Mouse (Mus musculus) gastrocnemius, postnatal 14 days (tissue): ENCODE measurements around the gene Pdia5. TPM values are rescaled to one million over a fixed set of nuclear protein-coding genes. Genes with fewer than 3 reads are reported as not detected.

Experiments
- DNase-seq: peaks from one replicate; pipeline ENCODE4 v3.0.0; 2021; ENCODE audit warnings: mixed read lengths
- intact Hi-C: fragments of 180-260 bp; cut with DNase I; formaldehyde crosslinking; loops from one replicate; pipeline ENCODE4 v1.15.1; 2025; ENCODE audit warnings: low total_unique reads
- total RNA-seq, 2 experiments: library from RNA; stranded (reverse); gene quantifications; 2 replicates each; pipeline ENCODE4 v1.2.3; 2021

Pdia5 gene
- total RNA-seq, 2 experiments from 2014 or later, result 6.7 TPM

DNA sequence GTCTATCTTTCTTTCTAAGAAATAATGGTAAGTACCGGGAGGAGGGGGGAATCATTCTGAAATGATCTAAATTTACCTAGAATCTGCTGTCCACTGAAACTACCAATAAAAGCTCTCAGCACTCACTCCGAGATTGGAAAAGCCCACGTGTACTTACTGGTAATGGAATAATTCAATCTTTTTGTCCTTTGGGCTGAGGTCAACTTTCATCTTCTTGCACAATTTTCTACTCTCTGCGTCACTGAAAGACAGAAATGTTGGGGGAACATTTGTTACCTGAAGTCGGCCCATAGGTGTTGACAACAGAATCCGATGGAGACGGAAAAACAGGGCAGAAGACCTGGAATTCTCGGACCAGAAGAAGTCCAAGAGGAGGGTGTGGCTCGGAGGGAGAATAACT lies 34.4 kb downstream of the Pdia5 start:
- intact Hi-C loops, result no loop called here
- DNase-seq, result no peak

DNA sequence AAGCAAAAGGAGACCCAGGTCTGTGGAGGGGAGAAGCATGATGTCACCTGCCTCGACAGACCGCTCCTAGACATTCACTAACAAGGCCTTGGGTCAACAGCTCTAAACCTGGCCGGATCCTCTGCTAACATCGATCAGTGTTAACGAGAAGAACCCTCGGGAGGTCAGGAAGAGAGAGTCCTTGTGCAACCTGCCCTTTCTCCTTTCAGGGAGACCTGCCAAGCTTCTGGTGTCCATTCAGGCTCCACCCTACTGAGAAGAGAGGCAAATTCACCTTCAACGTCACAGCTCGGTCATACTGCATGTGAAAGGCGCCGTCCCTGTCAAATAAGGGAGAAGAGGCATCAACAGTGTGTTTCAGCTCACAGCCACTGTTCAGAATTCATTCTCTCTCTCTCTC lies 34.9 kb downstream of the Pdia5 start:
- intact Hi-C loops, result no loop called here
- no peak for DNase-seq

DNA sequence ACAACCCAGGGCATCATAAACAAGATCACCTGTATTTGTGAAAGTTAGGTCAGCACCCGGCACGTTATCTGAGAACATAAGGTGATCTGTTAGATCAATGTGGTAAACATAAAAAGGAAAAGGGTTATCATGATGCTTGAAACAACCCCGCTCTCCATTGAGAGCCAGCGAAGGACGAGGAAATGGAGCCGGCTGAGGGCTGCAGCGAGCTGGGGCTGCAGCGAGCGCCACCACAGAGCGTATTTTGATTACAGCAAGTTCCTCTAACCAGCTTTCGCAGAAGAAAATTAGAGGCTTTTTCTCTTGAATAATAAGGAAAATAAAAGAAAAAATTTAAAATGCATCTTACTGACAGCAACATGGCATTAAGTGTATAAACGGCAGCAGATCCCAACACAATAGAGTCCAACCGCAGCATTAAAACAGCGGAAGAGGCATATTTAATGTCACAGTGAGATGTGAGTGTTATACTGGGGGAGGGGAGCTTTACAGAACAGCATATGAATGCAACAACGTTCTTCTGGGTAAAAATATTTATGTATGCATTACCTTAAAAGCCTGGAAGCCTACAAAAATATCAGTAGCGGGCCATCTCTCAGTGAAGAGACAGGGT lies 40.5 kb downstream of the Pdia5 start:
- DNase-seq, result no peak
- intact Hi-C loops, result no loop called here

DNA sequence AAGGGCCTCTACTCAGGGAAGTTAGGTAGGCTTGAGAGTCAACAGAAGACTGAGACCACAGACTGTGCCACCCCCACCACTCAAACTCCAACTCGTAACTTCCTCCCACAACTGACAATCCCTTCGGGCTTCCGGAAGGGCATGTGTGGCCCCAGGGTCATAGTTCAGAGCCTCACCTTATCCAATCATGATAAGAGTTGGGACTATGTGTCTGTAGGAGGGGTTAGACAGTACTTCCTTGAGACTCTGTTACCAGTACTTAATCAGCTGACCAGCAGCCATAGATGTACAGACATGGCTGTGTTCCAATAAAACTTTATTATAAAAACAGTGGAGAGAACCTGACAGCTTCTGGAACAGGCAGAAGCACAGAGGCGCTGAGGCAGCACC lies 48.7 kb downstream of the Pdia5 start:
- intact Hi-C loops, result no loop called here
- no peak for DNase-seq

DNA sequence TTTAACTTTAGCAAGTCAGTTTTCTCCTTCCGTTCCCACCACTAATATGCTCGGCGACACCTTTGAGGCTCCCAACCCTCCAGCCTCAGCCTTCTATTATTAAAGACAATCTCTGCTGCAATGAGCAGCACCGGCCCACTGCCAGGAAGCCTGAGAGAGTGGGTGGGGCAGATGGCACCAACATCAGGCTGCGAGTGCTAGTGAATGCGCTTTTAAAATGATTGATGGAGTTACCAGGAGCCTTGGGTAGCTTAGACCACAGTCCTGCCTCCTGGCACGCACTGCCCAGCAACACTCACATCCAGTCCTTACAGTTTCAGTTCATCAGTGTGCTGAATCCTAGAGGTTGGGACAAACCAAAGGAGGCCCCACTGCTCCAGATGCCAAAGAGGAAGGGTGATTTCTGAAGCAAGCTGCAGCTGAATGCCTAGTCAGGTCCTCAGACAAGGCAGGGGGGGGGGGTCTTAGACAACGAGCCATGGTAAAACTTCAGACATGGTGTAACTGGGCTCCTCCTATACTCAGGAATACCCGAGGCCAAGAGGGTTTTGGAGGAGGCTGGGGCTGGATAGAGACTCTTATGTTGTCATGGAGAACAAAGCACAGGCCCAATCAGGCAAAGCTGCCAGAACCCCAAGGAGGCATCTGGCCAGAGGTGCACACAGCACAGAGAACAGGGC lies 49.2 kb downstream of the Pdia5 start:
- intact Hi-C loops, result no loop called here
- no peak for DNase-seq

DNA sequence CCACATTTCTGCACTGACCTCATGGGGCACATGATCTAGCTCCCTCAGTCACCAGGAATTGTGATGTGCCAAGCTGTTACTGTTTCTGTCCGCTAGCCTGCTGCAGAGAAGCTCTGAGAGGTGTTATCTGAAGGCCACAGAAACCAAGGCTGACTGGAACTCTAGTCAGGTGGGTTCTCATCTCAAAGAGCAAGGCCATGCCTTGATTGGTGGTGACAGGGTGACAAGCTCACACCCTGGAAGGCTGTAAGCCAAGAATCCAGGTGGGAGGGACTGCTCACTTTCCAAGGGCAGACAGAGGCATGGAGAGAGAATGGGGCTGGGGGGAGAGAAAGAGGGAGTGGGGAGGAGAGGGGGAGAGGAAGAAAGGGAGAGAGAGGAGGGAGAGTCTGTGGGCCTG lies 51.6 kb downstream of the Pdia5 start:
- DNase-seq, result no peak
- intact Hi-C loops, result no loop called here

DNA sequence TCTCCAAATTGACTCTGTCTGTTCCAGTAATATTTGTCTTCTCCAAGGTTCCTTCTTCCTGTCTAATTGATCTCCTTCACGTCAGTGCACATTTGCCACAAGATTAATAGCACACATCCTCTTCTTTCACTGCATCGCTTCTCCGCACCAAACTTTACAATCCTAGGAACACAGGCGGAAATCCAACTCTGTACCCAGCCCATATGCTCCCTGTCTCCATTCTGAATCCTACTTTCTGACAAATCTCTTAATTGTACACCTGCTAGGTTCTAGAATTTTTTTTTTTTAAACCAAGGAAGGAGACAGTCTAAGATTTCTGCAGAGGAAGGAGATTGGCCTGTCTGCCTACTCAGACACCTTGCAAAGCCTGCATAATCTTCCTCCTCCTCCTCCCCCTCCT lies 59.1 kb downstream of the Pdia5 start:
- intact Hi-C loops, result no loop called here
- DNase-seq, result no peak

DNA sequence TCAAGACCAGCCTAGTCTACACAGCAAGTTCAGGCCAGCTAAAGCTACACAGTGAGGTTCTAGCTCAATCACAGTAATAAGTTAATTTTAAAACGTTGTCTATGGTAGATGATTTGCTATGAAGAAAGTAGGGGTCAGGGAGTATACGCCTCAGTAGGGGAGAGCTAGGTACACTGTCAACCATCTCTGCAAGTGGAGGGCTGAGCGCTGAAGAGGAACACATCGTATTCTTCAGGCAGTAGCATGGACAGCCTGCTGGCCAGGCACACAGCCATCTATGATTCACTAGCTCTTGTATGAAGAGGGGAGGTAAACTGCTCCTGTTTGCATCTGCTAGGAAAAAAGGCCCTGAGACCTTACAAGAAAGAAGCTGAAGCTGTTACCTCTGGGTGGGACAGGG lies 65.7 kb downstream of the Pdia5 start:
- intact Hi-C loops, result loop anchor here (10.0 kb wide), 1 partner anchor 200 kb away; no protein-coding TSS in a partner anchor
- DNase-seq, result no peak

DNA sequence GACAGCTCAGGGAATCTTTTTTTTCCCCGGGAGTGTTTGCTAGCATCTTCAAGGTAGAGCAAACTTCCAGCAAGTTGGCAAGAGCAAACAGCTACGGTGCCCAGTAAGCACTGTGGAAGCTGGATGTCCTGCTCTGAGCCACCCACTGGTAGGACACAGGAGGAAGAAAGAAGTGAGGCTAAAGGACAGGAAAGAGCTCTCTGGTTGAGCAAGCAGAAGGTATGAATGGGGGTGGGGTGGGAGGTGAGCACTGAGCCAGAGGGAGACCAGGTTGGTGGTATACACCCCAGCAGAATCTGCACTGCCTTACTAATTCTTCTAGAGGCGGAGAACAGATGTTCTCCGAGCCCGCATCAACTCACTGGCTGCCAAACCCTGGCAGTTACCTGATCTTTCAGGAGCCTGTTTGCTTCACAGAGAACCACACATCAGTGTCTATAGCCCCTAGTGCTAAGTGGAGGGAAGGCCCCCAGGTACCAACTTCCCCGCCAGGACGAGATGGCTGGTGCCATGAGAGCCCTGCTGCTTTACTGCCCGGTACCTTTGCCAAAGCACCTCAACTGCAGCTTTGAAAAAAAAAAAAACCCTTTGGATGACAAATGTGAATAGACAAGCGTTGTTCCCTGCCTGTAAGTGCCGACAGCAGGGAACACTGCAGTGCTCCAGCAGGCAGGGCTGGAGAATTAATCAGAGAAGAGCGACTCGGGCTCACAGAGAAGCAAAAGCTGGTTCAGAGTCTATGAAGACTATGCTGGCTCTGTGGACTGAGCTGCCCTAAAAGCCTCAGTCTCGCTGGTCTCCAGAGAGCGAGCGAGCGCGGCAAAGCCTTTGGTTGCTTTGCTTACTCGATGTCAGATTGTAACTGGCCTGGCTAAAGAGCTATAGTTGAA lies 67.2 kb downstream of the Pdia5 start:
- intact Hi-C loops, result loop anchor here (10.0 kb wide), 1 partner anchor 201 kb away; no protein-coding TSS in a partner anchor

DNA sequence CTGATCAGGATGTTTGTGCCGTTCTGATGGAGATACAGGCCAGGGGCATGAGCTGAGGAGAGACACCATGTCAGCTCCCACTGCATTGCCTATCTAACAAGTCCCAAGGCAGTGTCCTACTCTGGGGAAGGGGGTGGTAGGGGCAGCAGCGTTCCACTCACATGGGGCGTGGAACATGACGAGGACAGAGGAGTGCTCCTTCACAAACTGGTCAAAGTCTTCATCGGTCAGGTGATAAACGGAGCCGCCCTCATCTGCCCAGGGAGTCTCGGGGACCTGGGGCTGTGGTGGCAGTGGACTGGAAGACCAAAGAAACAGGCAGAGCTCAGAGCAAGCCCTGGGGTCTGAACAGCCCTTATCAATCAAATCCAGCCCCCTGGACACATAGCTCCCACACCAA lies 68.0 kb downstream of the Pdia5 start:
- intact Hi-C loops, result loop anchor here (10.0 kb wide), 1 partner anchor 202 kb away; no protein-coding TSS in a partner anchor
- no peak for DNase-seq

More for the DNA sequence above, 67.2 kb downstream of the Pdia5 start:
- no peak for DNase-seq

DNA sequence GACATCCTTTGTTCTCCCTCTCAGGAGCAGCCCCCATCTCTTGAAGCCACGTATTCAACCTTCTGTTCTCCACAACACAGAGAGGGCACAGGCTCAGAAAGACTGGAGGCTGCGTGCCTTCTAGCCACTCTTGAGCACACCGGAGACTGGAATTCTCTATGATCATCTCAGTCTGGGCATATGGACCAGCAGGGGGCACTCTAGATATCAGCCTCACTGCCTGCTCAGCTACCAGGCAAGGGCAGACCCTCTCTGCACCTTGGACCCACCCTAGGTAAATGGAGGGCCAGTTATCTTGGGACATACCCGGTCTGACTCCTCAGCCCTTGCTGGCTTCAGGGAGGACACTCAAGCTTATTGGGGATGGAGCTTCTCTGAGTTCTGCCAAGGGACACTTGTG lies 68.5 kb downstream of the Pdia5 start:
- no peak for DNase-seq
- intact Hi-C loops, result loop anchor here (10.0 kb wide), 1 partner anchor 203 kb away; no protein-coding TSS in a partner anchor

DNA sequence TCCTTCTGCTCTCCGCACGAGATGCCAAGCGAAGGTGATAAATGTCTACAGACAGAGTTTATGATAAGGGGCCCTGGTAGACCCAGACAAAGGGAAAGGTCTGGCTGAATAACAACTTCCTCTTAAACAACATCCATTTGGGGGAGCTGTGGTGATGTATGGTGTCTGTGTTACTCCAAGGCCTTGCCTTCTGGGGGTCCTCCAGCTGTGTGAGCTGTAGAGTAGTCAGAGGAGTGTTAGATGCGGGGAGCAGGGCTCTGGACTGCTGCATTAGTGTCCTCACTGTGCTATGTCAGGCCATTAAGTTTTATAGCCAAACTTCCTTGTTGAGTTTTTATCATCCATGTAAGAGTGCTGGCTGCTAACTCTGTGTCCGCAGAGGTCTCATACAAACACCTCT lies 76.1 kb downstream of the Pdia5 start:
- DNase-seq, result no peak
- intact Hi-C loops, result no loop called here

DNA sequence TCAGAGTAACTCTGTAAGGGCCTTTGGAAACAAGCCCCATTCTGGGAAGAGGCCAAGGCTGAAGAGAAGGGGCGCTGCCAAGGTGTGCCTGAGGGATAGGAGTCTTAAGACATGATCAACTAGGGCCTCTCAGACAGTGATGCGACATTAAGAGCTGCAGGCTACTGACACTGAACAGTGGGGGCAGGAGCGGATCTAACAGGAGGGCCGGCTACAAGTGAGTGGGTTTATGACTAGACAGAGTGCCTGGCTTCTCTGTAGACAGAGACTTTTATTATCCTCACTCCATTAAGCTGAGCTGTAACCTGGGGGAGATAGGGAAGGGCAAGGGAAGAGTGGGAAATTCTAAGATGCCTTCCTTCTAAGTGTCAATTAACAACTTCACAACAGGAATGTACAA lies 84.0 kb downstream of the Pdia5 start:
- intact Hi-C loops, result no loop called here
- DNase-seq, result no peak

DNA sequence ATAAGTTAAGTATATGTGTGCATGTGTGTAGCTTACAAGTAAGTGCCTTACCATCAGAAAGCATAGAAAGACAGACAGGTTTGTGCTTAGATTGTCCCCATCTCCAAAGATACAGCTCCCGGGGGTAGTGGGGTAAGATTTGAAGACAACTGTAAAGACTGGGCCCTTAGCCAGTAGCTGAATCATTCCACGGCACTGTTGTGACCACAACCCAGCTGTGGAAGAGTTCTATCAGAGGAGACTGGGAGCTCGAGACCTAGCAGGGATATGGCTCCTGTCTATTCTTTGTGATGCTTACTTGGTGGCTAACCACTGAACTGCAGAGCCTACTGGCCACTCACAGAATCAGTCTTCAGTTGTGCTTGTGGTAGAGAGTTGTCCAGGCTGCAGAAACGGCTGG lies 84.5 kb downstream of the Pdia5 start:
- intact Hi-C loops, result no loop called here
- DNase-seq, result no peak

DNA sequence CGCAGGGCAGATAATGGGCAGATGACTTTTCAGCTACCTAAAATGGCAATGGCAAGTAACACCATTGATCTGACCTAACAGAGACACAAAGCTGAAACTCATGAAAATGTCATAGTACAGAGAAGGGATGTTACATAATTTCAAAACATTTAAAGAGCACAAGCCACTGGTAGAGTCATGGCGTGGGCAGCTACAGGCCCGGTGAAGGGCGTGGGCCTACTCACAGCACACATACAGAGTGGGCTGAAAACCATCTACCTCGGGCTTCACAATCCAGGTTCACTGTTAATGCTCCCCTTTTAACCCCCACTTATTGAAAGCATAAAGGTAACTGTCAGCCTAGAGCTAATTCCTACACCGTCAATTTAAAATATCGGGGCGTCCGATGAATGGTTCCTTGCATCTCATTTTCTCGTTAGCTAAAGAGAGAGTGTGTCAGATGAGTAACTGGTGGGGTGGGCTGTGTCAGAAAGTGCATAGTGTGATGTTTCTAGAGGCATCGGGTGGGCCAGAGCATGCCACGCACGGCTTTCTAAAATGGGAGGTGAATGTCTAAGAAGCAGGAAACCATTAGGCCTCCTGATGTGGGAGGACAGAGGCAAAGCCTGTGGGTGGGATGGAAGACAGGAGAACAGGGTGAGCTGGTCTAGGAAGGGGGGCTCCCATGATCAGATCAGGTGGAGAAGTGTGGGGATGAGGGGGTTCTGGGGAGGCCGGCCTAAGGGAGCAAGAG lies 85.2 kb downstream of the Pdia5 start:
- DNase-seq, result no peak
- intact Hi-C loops, result no loop called here

DNA sequence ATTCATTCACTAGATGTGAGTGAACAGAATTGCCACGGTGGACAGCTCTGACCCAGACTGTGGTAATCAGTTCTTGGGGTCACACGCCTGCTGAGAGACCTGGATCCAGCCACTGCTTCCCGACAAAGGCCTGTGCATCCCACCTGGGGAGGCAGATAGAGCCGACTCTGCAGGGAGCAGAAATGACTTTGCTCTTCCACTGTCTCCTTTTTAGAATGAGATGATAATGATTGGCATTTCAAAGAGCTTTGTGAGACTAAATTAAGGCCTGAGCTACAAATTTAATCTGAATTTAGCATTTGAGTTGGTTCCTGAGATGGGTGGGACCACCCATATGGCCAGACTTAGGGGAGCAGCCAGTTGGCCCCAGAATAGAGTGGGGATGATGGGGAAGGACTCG lies 85.8 kb downstream of the Pdia5 start:
- intact Hi-C loops, result no loop called here
- no peak for DNase-seq

DNA sequence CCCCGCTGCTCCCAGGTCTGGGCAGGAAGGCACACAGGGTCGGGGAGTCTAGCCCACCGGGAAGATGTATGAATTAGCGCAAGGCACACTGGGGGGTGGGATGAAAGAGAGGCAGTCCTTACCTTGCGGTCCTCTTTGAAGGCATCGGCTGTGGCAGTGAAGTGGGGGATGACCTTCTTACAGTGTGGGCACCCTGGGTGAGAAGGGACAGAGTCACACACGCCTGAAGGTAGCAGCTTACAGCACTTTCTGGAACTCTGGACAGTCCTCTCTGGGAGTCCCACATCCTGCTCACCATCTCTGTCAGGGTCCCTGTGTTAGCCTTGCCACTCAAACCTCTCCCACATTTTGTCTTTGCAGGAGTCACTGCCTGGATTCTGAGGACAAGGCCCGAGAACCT lies 86.8 kb downstream of the Pdia5 start:
- DNase-seq, result no peak
- intact Hi-C loops, result no loop called here

DNA sequence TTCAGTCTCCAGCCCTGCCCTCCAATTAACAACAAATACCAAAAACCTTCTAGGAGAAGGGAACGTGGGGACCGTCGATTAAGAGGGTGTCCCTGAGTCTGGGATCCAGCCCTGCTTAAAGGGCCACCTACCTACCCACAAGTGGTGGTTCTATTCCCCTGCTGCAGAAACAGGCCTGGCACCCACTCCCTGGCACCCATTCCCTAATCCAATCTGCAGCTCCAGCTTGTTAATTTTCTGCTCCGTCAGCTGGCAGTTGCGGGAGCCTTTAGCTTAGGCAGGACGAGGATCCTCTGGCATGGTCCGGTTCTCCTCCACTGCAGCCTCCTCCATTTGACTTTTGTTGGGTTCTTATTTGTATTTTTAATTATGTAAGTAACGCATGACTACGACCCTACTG lies 87.3 kb downstream of the Pdia5 start:
- DNase-seq, result no peak
- intact Hi-C loops, result no loop called here

DNA sequence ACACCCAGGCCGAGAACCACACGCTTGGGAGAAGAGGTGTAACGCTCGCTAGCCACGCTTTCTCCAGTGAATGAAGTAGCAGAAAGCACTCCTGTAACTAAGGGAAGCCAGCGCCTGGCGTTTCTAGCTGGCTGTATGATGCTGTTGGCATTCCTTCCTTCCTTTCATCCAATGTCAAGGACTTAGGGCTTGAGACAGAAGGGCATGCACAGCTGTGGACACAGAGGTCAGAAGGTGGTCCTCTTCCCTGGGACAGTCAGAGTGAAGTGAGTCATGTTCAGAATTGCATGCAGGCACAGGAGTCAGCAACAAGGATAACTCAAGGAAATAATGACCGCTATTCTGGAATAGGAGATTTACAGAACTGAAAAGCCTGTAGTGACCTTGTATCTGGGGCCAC lies 97.9 kb downstream of the Pdia5 start:
- intact Hi-C loops, result no loop called here
- DNase-seq, result no peak

DNA sequence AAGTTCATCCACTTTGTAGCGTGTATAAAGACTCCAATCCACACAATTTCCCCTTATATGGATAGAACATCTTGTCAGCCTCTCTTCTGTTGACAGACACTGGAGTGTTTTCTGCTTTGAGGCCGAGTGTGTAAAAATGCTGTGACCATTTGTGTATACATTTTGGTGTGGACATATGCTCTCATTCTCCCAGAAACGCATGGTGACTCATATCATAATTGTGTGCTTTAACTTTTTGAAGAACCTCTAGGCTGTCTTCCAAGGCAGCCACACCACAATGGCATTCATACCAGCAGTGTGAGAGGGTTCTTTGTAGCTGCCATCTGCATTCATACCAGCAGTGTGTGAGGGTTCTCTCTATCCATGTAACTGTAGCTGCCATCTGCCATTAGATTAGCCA lies 105.0 kb downstream of the Pdia5 start:
- intact Hi-C loops, result no loop called here
- no peak for DNase-seq
